14 mouse cellular contexts compared by ENCODE assay signal in the genomic region with DNA sequence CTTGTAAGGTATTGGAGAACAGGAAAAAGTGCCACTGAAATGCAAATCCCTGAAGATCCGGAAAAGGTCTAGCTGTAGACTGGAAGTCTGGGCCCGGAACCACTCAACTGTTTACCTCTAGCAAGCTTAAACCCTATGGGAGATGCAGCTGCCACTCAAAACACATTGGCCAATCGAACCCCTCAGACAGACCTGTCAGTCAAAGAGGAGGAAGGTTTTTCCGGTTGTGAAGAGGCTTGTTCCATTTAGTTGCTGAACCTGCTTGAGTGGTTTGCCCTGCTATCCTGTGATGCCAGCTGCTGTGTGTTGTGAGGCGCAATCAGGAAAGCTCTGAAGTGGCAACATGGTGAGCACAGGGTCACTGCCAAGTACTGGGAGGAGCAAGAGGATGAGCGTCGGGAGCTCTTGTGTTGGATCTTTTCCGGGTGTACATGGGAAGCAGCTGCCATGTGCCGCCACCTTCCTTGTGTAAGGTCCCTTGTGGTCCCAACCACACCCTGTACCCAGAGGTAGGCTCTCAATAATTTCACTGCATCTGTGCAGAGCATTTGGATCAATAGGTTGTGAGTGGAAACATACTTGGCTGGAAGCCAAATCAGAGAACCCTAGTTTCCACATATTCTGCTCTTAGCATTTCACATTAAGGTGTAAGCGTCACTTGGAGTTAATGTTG. TPM values are rescaled to one million over a fixed set of nuclear protein-coding genes. Genes with fewer than 3 reads are reported as not detected.
DNase-seq lines count a peak whose midpoint lies in the region; ATAC-seq and TF ChIP-seq lines count a peak whose summit lies in the region.
"Had no signal": no experiment of that assay in that cellular context is flagged by ENCODE, and none has a peak within 500 bp of the region (broad histone marks: within the 10 kb centered on the region; RNA-seq: fewer than 3 reads in every experiment).

No protein-coding gene starts in this region.

- H3K9me3 ChIP-seq in forebrain, embryonic 10.5 days = no peaks in the 10 kb centered on the region
- H3K9me3 ChIP-seq in forebrain, embryonic 11.5 days (ENCODE audit: control insufficient read depth, low read length) = no peaks in the 10 kb centered on the region
- H3K9me3 ChIP-seq in stomach, embryonic 14.5 days (ENCODE audit: control insufficient read depth, low read depth, low read length) = no peaks in the 10 kb centered on the region
- H3K9me3 ChIP-seq in stomach, postnatal 0 days (ENCODE audit: control insufficient read depth, low read length) = no peaks in the 10 kb centered on the region
- H3K9me3 ChIP-seq in embryonic facial prominence, embryonic 11.5 days (replicated peaks; ENCODE audit: control insufficient read depth, low read length) = no peaks in the 10 kb centered on the region
- H3K9me3 ChIP-seq: hindbrain, embryonic 15.5 days; midbrain, embryonic 15.5 days had no signal

- 69% methylated on average over 10 of the region's 10 CpGs for WGBS in forebrain, embryonic 10.5 days
- 65% methylated on average over 10 of the region's 10 CpGs for WGBS in forebrain, embryonic 11.5 days
- 57% methylated on average over 10 of the region's 10 CpGs for WGBS in stomach, embryonic 14.5 days
- 60% methylated on average over 10 of the region's 10 CpGs for WGBS in stomach, postnatal 0 days
- 61% methylated on average over 10 of the region's 10 CpGs for WGBS in embryonic facial prominence, embryonic 11.5 days

- no peak overlapping the region for H3K9ac ChIP-seq in forebrain, embryonic 11.5 days (ENCODE audit: low read length)
- no peak overlapping the region for H3K9ac ChIP-seq in stomach, embryonic 14.5 days (replicated peaks; ENCODE audit: low read depth, low read length)
- H3K9ac ChIP-seq in stomach, postnatal 0 days (ENCODE audit: low read length) = no peak overlapping the region
- H3K9ac ChIP-seq in embryonic facial prominence, embryonic 11.5 days (replicated peaks; ENCODE audit: low read length) = no peak overlapping the region
- H3K9ac ChIP-seq: hindbrain, embryonic 15.5 days; midbrain, embryonic 15.5 days had no signal

- H3K36me3 ChIP-seq in forebrain, embryonic 10.5 days (replicated peaks) = no peaks in the 10 kb centered on the region
- H3K36me3 ChIP-seq in forebrain, embryonic 11.5 days (ENCODE audit: control insufficient read depth, insufficient read depth, low read length) = no peaks in the 10 kb centered on the region
- no peaks in the 10 kb centered on the region for H3K36me3 ChIP-seq in stomach, embryonic 14.5 days (ENCODE audit: control insufficient read depth, insufficient read depth, low read length)
- no peaks in the 10 kb centered on the region for H3K36me3 ChIP-seq in stomach, postnatal 0 days (ENCODE audit: control insufficient read depth, insufficient read depth, low read length)
- no peaks in the 10 kb centered on the region for H3K36me3 ChIP-seq in embryonic facial prominence, embryonic 11.5 days (replicated peaks; ENCODE audit: control insufficient read depth, insufficient read depth, low read depth, low read length)
- H3K36me3 ChIP-seq: hindbrain, embryonic 15.5 days; midbrain, embryonic 15.5 days had no signal

- ATAC-seq in forebrain, embryonic 11.5 days (replicated peaks; ENCODE audit: low FRiP score) = no peak
- ATAC-seq in stomach, embryonic 14.5 days (ENCODE audit: insufficient number of reproducible peaks, insufficient read depth, low FRiP score, low read depth) = 0 out of 2 replicates have a peak, but pooled peaks have one; percentile 46
- no peak for ATAC-seq in stomach, postnatal 0 days (ENCODE audit: low FRiP score, low TSS enrichment)
- no peak for ATAC-seq in embryonic facial prominence, embryonic 11.5 days (replicated peaks; ENCODE audit: insufficient number of reproducible peaks, low FRiP score, low TSS enrichment, low read depth)
- ATAC-seq: midbrain, embryonic 15.5 days had no signal

- TF ChIP-seq CTCF in stomach, postnatal 0 days (IDR thresholded peaks at IDR 0.05; ENCODE audit: low read depth) = no peak

- no peak for DNase-seq in forebrain, embryonic 10.5 days (ENCODE audit: extremely low spot score, low spot score)
- DNase-seq in forebrain, embryonic 11.5 days (ENCODE audit: low spot score) = no peak
- DNase-seq in stomach, postnatal 0 days (ENCODE audit: low spot score) = no peak
- peak; percentile 6 for DNase-seq in embryonic facial prominence, embryonic 11.5 days (ENCODE audit: low spot score)
- peak; percentile 64 for DNase-seq in yolk sac, embryonic 10.5 days (ENCODE audit: low spot score)
- no peak for DNase-seq in right cerebral cortex, adult 2 months (ENCODE audit: low spot score in 2 of 2)
- DNase-seq in layer of hippocampus, adult 9-10 months (ENCODE audit: low spot score) = no peak
- DNase-seq: B cell, adult 2 months; lung, adult 18-20 months; thymus, postnatal 25 days had no signal

- no peak overlapping the region for H3K4me2 ChIP-seq in forebrain, embryonic 11.5 days (ENCODE audit: low read depth, low read length, severe bottlenecking)
- H3K4me2 ChIP-seq in stomach, embryonic 14.5 days (replicated peaks; ENCODE audit: low read depth, low read length) = no peak overlapping the region
- H3K4me2 ChIP-seq in stomach, postnatal 0 days (replicated peaks; ENCODE audit: low read depth) = no peak overlapping the region
- no peak overlapping the region for H3K4me2 ChIP-seq in embryonic facial prominence, embryonic 11.5 days (ENCODE audit: low read depth, low read length)
- H3K4me2 ChIP-seq: hindbrain, embryonic 15.5 days; midbrain, embryonic 15.5 days had no signal

- TF ChIP-seq EP300 in stomach, postnatal 0 days (optimal IDR thresholded peaks at IDR 0.05) = no peak

- no peaks in the 10 kb centered on the region for H3K27me3 ChIP-seq in forebrain, embryonic 10.5 days (ENCODE audit: poor library complexity, severe bottlenecking)
- H3K27me3 ChIP-seq in forebrain, embryonic 11.5 days (ENCODE audit: control insufficient read depth, insufficient read depth, low read length) = no peaks in the 10 kb centered on the region
- H3K27me3 ChIP-seq in stomach, embryonic 14.5 days (ENCODE audit: control insufficient read depth, insufficient read depth, low read length) = no peaks in the 10 kb centered on the region
- H3K27me3 ChIP-seq in stomach, postnatal 0 days (ENCODE audit: control insufficient read depth, insufficient read depth, low read length) = no peaks in the 10 kb centered on the region
- H3K27me3 ChIP-seq in embryonic facial prominence, embryonic 11.5 days (ENCODE audit: control insufficient read depth, insufficient read depth, low read length) = no peaks in the 10 kb centered on the region
- H3K27me3 ChIP-seq: hindbrain, embryonic 15.5 days; midbrain, embryonic 15.5 days had no signal

- peak overlapping the region; percentile 14; the same call in 1 of the 2 replicates for H3K4me3 ChIP-seq in forebrain, embryonic 10.5 days
- no peak overlapping the region for H3K4me3 ChIP-seq in forebrain, embryonic 11.5 days (ENCODE audit: low read depth, low read length)
- H3K4me3 ChIP-seq in stomach, embryonic 14.5 days (ENCODE audit: low read depth, low read length) = no peak overlapping the region
- H3K4me3 ChIP-seq in stomach, postnatal 0 days (ENCODE audit: low read depth, low read length) = no peak overlapping the region
- H3K4me3 ChIP-seq in embryonic facial prominence, embryonic 11.5 days (ENCODE audit: low read depth, low read length) = no peak overlapping the region
- H3K4me3 ChIP-seq: hindbrain, embryonic 15.5 days; midbrain, embryonic 15.5 days had no signal

- H3K4me1 ChIP-seq in forebrain, embryonic 10.5 days = no peaks in the 10 kb centered on the region
- no peaks in the 10 kb centered on the region for H3K4me1 ChIP-seq in forebrain, embryonic 11.5 days (replicated peaks; ENCODE audit: control insufficient read depth, insufficient read depth, low read length)
- H3K4me1 ChIP-seq in stomach, embryonic 14.5 days (ENCODE audit: control insufficient read depth, insufficient read depth, low read length) = no peaks in the 10 kb centered on the region
- no peaks in the 10 kb centered on the region for H3K4me1 ChIP-seq in stomach, postnatal 0 days (replicated peaks; ENCODE audit: control insufficient read depth, insufficient read depth)
- no peaks in the 10 kb centered on the region for H3K4me1 ChIP-seq in embryonic facial prominence, embryonic 11.5 days (ENCODE audit: control insufficient read depth, insufficient read depth, low read length)
- H3K4me1 ChIP-seq: hindbrain, embryonic 15.5 days; midbrain, embryonic 15.5 days had no signal

- no peak overlapping the region for H3K27ac ChIP-seq in forebrain, embryonic 10.5 days
- H3K27ac ChIP-seq in forebrain, embryonic 11.5 days (ENCODE audit: low read depth, low read length) = no peak overlapping the region
- H3K27ac ChIP-seq in stomach, embryonic 14.5 days (ENCODE audit: low read length) = no peak overlapping the region
- H3K27ac ChIP-seq in stomach, postnatal 0 days (replicated peaks) = no peak overlapping the region
- no peak overlapping the region for H3K27ac ChIP-seq in embryonic facial prominence, embryonic 11.5 days (replicated peaks; ENCODE audit: low read depth, low read length)
- H3K27ac ChIP-seq: hindbrain, embryonic 15.5 days; kidney, postnatal 0 days; midbrain, embryonic 15.5 days had no signal

RNA-seq across cellular contexts. Expression of a gene that starts 42.9 kb away (rescaled TPM):
- polyA plus RNA-seq in forebrain, embryonic 10.5 days (2016; fragmentation: Nextera tagmentation; extraction: Ambion mirVana) = not detected in 2 replicates
- polyA plus RNA-seq in forebrain, embryonic 11.5 days (2014; fragmentation: Nextera tagmentation; extraction: Ambion mirVana) = not detected in 2 replicates
- polyA plus RNA-seq in stomach, embryonic 14.5 days (2014; fragmentation: Nextera tagmentation; extraction: Ambion mirVana) = not detected in 2 replicates
- not detected in 2 replicates for polyA plus RNA-seq in stomach, postnatal 0 days (2015; fragmentation: Nextera tagmentation; extraction: Ambion mirVana)
- polyA plus RNA-seq in embryonic facial prominence, embryonic 11.5 days (2014; fragmentation: Nextera tagmentation; extraction: Ambion mirVana) = not detected in 2 replicates
- polyA plus RNA-seq: hindbrain, embryonic 15.5 days; kidney, postnatal 0 days; midbrain, embryonic 15.5 days had no signal

Comparison
In these comparisons a context has a peak if more than half of its experiments do, and no peak if none do; other contexts are left out.
1. DNase-seq: peak in embryonic facial prominence, embryonic 11.5 days (single experiment) and yolk sac, embryonic 10.5 days (single experiment); none in forebrain, embryonic 10.5 days (single experiment), forebrain, embryonic 11.5 days (single experiment), stomach, postnatal 0 days (single experiment), right cerebral cortex, adult 2 months (0 of 2) and layer of hippocampus, adult 9-10 months (single experiment).